Comparison of ENCODE assay signal across 26 mouse cellular contexts in genomic region chr14:103561383-103562096, GRCm38 (mm10). TPM values are rescaled to one million over a fixed set of nuclear protein-coding genes. Genes with fewer than 3 reads are reported as not detected.
DNase-seq lines count a peak whose midpoint lies in the region; ATAC-seq and TF ChIP-seq lines count a peak whose summit lies in the region.
"Had no signal": no experiment of that assay in that cellular context is flagged by ENCODE, and none has a peak within 500 bp of the region (broad histone marks: within the 10 kb centered on the region; RNA-seq: fewer than 3 reads in every experiment).

No protein-coding gene starts in this region.

- ATAC-seq in forebrain, embryonic 14.5 days: peak; percentile 23; the same call in 1 of the 2 replicates
- no peak; the same call in 1 of the 2 replicates for ATAC-seq in forebrain, embryonic 16.5 days
- peak; percentile 68 for ATAC-seq in hindbrain, embryonic 16.5 days
- peak; percentile 60; the same call in 1 of the 2 replicates for ATAC-seq in midbrain, postnatal 0 days (ENCODE audit: low FRiP score)
- no peak for ATAC-seq in midbrain, embryonic 11.5 days (ENCODE audit: low FRiP score)
- ATAC-seq: intestine, embryonic 15.5 days had no signal

- WGBS in forebrain, embryonic 14.5 days: 27% methylated on average over 8 of the region's 8 CpGs
- 28% methylated on average over 8 of the region's 8 CpGs for WGBS in forebrain, embryonic 16.5 days
- 68% methylated on average over 8 of the region's 8 CpGs for WGBS in hindbrain, embryonic 16.5 days
- 91% methylated on average over 8 of the region's 8 CpGs for WGBS in hindbrain, embryonic 10.5 days
- 56% methylated on average over 8 of the region's 8 CpGs for WGBS in midbrain, postnatal 0 days
- 89% methylated on average over 8 of the region's 8 CpGs for WGBS in midbrain, embryonic 11.5 days

- 0 out of 2 replicates have a peak, but pooled peaks cover 2% of the 10 kb centered on the region for H3K4me1 ChIP-seq in forebrain, embryonic 14.5 days (ENCODE audit: control insufficient read depth, insufficient read depth, low read length)
- H3K4me1 ChIP-seq in forebrain, embryonic 16.5 days (replicated peaks; ENCODE audit: control insufficient read depth, insufficient read depth, low read length): peaks cover 3% of the 10 kb centered on the region
- no peaks in the 10 kb centered on the region for H3K4me1 ChIP-seq in hindbrain, embryonic 16.5 days (ENCODE audit: control insufficient read depth, insufficient read depth, low read depth, low read length)
- H3K4me1 ChIP-seq in hindbrain, embryonic 10.5 days (replicated peaks): peaks cover 2% of the 10 kb centered on the region; the same call in 1 of the 2 replicates
- H3K4me1 ChIP-seq in midbrain, postnatal 0 days (ENCODE audit: insufficient read depth, low read length): no peaks in the 10 kb centered on the region
- no peaks in the 10 kb centered on the region for H3K4me1 ChIP-seq in midbrain, embryonic 11.5 days (ENCODE audit: control insufficient read depth, insufficient read depth, low read length)
- H3K4me1 ChIP-seq: embryonic facial prominence, embryonic 12.5 days; embryonic facial prominence, embryonic 15.5 days; forebrain, embryonic 12.5 days; intestine, embryonic 15.5 days had no signal

- H3K36me3 ChIP-seq in forebrain, embryonic 14.5 days (ENCODE audit: control insufficient read depth, insufficient read depth, low read length): no peaks in the 10 kb centered on the region
- H3K36me3 ChIP-seq in forebrain, embryonic 16.5 days (ENCODE audit: control insufficient read depth, insufficient read depth): no peaks in the 10 kb centered on the region
- no peaks in the 10 kb centered on the region for H3K36me3 ChIP-seq in hindbrain, embryonic 16.5 days (ENCODE audit: control insufficient read depth, insufficient read depth, low read length)
- no peaks in the 10 kb centered on the region for H3K36me3 ChIP-seq in hindbrain, embryonic 10.5 days
- no peaks in the 10 kb centered on the region for H3K36me3 ChIP-seq in midbrain, postnatal 0 days (ENCODE audit: insufficient read depth, low read length)
- H3K36me3 ChIP-seq in midbrain, embryonic 11.5 days (ENCODE audit: control insufficient read depth, insufficient read depth, low read length): no peaks in the 10 kb centered on the region
- H3K36me3 ChIP-seq: embryonic facial prominence, embryonic 12.5 days; embryonic facial prominence, embryonic 15.5 days; forebrain, embryonic 12.5 days; G1E; intestine, embryonic 15.5 days had no signal

- no peak for DNase-seq in forebrain, embryonic 14.5 days (ENCODE audit: low spot score)
- no peak for DNase-seq in hindbrain, embryonic 10.5 days (ENCODE audit: low spot score)
- no peak for DNase-seq in left cerebral cortex, adult 2 months (ENCODE audit: extremely low spot score in 1 of 2, low spot score in 2 of 2)
- DNase-seq in left cerebral cortex, postnatal 25 days (ENCODE audit: low spot score in 2 of 2): no peak
- peak; percentile 36 for DNase-seq in midbrain, postnatal 0 days (ENCODE audit: low spot score)
- DNase-seq in midbrain, embryonic 11.5 days (ENCODE audit: low spot score, missing footprints): no peak
- DNase-seq: adrenal gland, adult 2 months; adrenal gland, postnatal 14 days; cerebellum, adult 11 months; cerebellum, adult 2 months; cerebellum, adult 9-11 months; cerebellum, postnatal 25 days; gastrocnemius, adult 2 months; gastrocnemius, postnatal 14 days; heart, adult 11 months had no signal

- no peak overlapping the region for H3K27ac ChIP-seq in forebrain, embryonic 14.5 days (ENCODE audit: low read depth, low read length)
- H3K27ac ChIP-seq in forebrain, embryonic 16.5 days (ENCODE audit: low read length): no peak overlapping the region
- no peak overlapping the region for H3K27ac ChIP-seq in hindbrain, embryonic 16.5 days (ENCODE audit: low read depth, low read length)
- H3K27ac ChIP-seq in hindbrain, embryonic 10.5 days: no peak overlapping the region
- H3K27ac ChIP-seq in left cerebral cortex, adult 2 months: no peak overlapping the region
- no peak overlapping the region for H3K27ac ChIP-seq in midbrain, postnatal 0 days (ENCODE audit: low read depth, low read length)
- no peak overlapping the region for H3K27ac ChIP-seq in midbrain, embryonic 11.5 days (ENCODE audit: low read depth, low read length)
- H3K27ac ChIP-seq: embryonic facial prominence, embryonic 12.5 days; embryonic facial prominence, embryonic 15.5 days; forebrain, embryonic 12.5 days; gastrocnemius, adult 2 months; hindbrain, embryonic 14.5 days; intestine, embryonic 15.5 days had no signal

- intact Hi-C loops in left cerebral cortex, adult 2 months (cut with DNase I): no loop called here
- intact Hi-C loops in left cerebral cortex, postnatal 25 days (cut with DNase I): no loop called here

- H3K27me3 ChIP-seq in forebrain, embryonic 14.5 days (replicated peaks; ENCODE audit: control insufficient read depth, insufficient read depth, low read length): no peaks in the 10 kb centered on the region
- H3K27me3 ChIP-seq in forebrain, embryonic 16.5 days (replicated peaks; ENCODE audit: control insufficient read depth, insufficient read depth, low read length): no peaks in the 10 kb centered on the region
- H3K27me3 ChIP-seq in hindbrain, embryonic 16.5 days (replicated peaks; ENCODE audit: control insufficient read depth, insufficient read depth, low read length): no peaks in the 10 kb centered on the region
- no peaks in the 10 kb centered on the region for H3K27me3 ChIP-seq in hindbrain, embryonic 10.5 days (ENCODE audit: insufficient read depth, poor library complexity, severe bottlenecking)
- no peaks in the 10 kb centered on the region for H3K27me3 ChIP-seq in midbrain, postnatal 0 days (ENCODE audit: insufficient read depth, low read length)
- H3K27me3 ChIP-seq in midbrain, embryonic 11.5 days (ENCODE audit: control insufficient read depth, insufficient read depth, low read length): no peaks in the 10 kb centered on the region
- H3K27me3 ChIP-seq: embryonic facial prominence, embryonic 12.5 days; embryonic facial prominence, embryonic 15.5 days; forebrain, embryonic 12.5 days; intestine, embryonic 15.5 days had no signal

- no peak overlapping the region for H3K4me2 ChIP-seq in forebrain, embryonic 14.5 days (ENCODE audit: low read length)
- H3K4me2 ChIP-seq in forebrain, embryonic 16.5 days (ENCODE audit: low read length): no peak overlapping the region
- H3K4me2 ChIP-seq in hindbrain, embryonic 16.5 days (ENCODE audit: low read length): no peak overlapping the region
- H3K4me2 ChIP-seq in midbrain, postnatal 0 days (ENCODE audit: low read depth, low read length, poor library complexity, severe bottlenecking): no peak overlapping the region
- no peak overlapping the region for H3K4me2 ChIP-seq in midbrain, embryonic 11.5 days
- H3K4me2 ChIP-seq: embryonic facial prominence, embryonic 12.5 days; embryonic facial prominence, embryonic 15.5 days; forebrain, embryonic 12.5 days; heart, embryonic 11.5 days; hindbrain, embryonic 14.5 days; intestine, embryonic 15.5 days had no signal

- no peak overlapping the region for H3K9ac ChIP-seq in forebrain, embryonic 14.5 days (ENCODE audit: low read length)
- H3K9ac ChIP-seq in forebrain, embryonic 16.5 days (replicated peaks; ENCODE audit: low read depth, low read length): no peak overlapping the region
- H3K9ac ChIP-seq in hindbrain, embryonic 16.5 days (ENCODE audit: low read depth, low read length): no peak overlapping the region
- H3K9ac ChIP-seq in midbrain, postnatal 0 days (replicated peaks; ENCODE audit: low read length, poor library complexity, severe bottlenecking): no peak overlapping the region
- H3K9ac ChIP-seq in midbrain, embryonic 11.5 days (ENCODE audit: low read length): no peak overlapping the region
- H3K9ac ChIP-seq: embryonic facial prominence, embryonic 12.5 days; embryonic facial prominence, embryonic 15.5 days; forebrain, embryonic 12.5 days; hindbrain, embryonic 14.5 days; intestine, embryonic 15.5 days had no signal

- TF ChIP-seq CTCF in left cerebral cortex, adult 2 months (IDR thresholded peaks at IDR 0.05): peak; percentile 20
- TF ChIP-seq CTCF in midbrain, postnatal 0 days (IDR thresholded peaks at IDR 0.05): peak; percentile 54

- H3K9me3 ChIP-seq in forebrain, embryonic 14.5 days (replicated peaks; ENCODE audit: control insufficient read depth, low read length): no peaks in the 10 kb centered on the region
- no peaks in the 10 kb centered on the region for H3K9me3 ChIP-seq in forebrain, embryonic 16.5 days (ENCODE audit: control insufficient read depth, low read length)
- H3K9me3 ChIP-seq in hindbrain, embryonic 16.5 days (ENCODE audit: control insufficient read depth, low read length): no peaks in the 10 kb centered on the region
- H3K9me3 ChIP-seq in hindbrain, embryonic 10.5 days: no peaks in the 10 kb centered on the region
- no peaks in the 10 kb centered on the region for H3K9me3 ChIP-seq in midbrain, postnatal 0 days (ENCODE audit: low read length)
- no peaks in the 10 kb centered on the region for H3K9me3 ChIP-seq in midbrain, embryonic 11.5 days (ENCODE audit: control insufficient read depth, low read length)
- H3K9me3 ChIP-seq: embryonic facial prominence, embryonic 12.5 days; embryonic facial prominence, embryonic 15.5 days; forebrain, embryonic 12.5 days; intestine, embryonic 15.5 days had no signal

- no peak overlapping the region for H3K4me3 ChIP-seq in forebrain, embryonic 14.5 days (ENCODE audit: low read depth, low read length)
- no peak overlapping the region for H3K4me3 ChIP-seq in forebrain, embryonic 16.5 days (replicated peaks; ENCODE audit: low read length)
- H3K4me3 ChIP-seq in hindbrain, embryonic 16.5 days (ENCODE audit: low read length): no peak overlapping the region
- H3K4me3 ChIP-seq in hindbrain, embryonic 10.5 days: no peak overlapping the region
- no peak overlapping the region for H3K4me3 ChIP-seq in left cerebral cortex, adult 2 months
- no peak overlapping the region for H3K4me3 ChIP-seq in midbrain, postnatal 0 days (ENCODE audit: low read depth, low read length)
- no peak overlapping the region for H3K4me3 ChIP-seq in midbrain, embryonic 11.5 days (ENCODE audit: low read depth, low read length)
- H3K4me3 ChIP-seq: embryonic facial prominence, embryonic 12.5 days; embryonic facial prominence, embryonic 15.5 days; forebrain, embryonic 12.5 days; gastrocnemius, adult 2 months; intestine, embryonic 15.5 days had no signal

RNA-seq across cellular contexts. Expression of gene Scel, which starts 48.4 kb away (rescaled TPM):
- polyA plus RNA-seq in forebrain, embryonic 14.5 days (2014; fragmentation: Nextera tagmentation; extraction: Ambion mirVana): 0.18 and 0.23 TPM in 2 replicates
- 0.12 TPM in 1 of 2 replicates, not detected in the other for polyA plus RNA-seq in forebrain, embryonic 16.5 days (2015; fragmentation: Nextera tagmentation; extraction: Ambion mirVana)
- 0.14 and 0.29 TPM in 2 replicates for polyA plus RNA-seq in hindbrain, embryonic 16.5 days (2015; fragmentation: Nextera tagmentation; extraction: Ambion mirVana)
- polyA plus RNA-seq in hindbrain, embryonic 10.5 days (2016; fragmentation: Nextera tagmentation; extraction: Ambion mirVana): 0.16 and 0.24 TPM in 2 replicates
- 1 to 10 TPM in 1 of 2 experiments, under 1 TPM in 1; 0.95 to 1.1 TPM for total RNA-seq in left cerebral cortex, adult 2 months (2021)
- total RNA-seq in left cerebral cortex, postnatal 25 days (2021): 1 to 10 TPM; 1.1 to 1.4 TPM
- total RNA-seq in midbrain, postnatal 0 days (2014; rRNA removed): 0.33 TPM in 1 of 2 replicates, not detected in the other
- polyA plus RNA-seq in midbrain, postnatal 0 days (2015; fragmentation: Nextera tagmentation; extraction: Ambion mirVana): 0.13 and 0.26 TPM in 2 replicates
- polyA plus RNA-seq in midbrain, embryonic 11.5 days (2014; fragmentation: Nextera tagmentation; extraction: Ambion mirVana): 0.11 and 0.33 TPM in 2 replicates
- total RNA-seq: adrenal gland, postnatal 14 days; common myeloid progenitor, adult 5-6 weeks; G1E; hematopoietic stem cell, adult 5-6 weeks had no signal
- polyA plus RNA-seq: G1E had no signal

Comparison
In these comparisons a context has a peak if more than half of its experiments do, and no peak if none do; other contexts are left out.
1. ATAC-seq: peak in forebrain, embryonic 14.5 days (single experiment), hindbrain, embryonic 16.5 days (single experiment) and midbrain, postnatal 0 days (single experiment); none in forebrain, embryonic 16.5 days (single experiment) and midbrain, embryonic 11.5 days (single experiment).